Mouse (Mus musculus) brain, embryonic 14.5 days (tissue): ENCODE data around the gene Hadhb.

Experiments used
- CTCF ChIP-seq: fragments of 200-500 bp; IDR thresholded peaks from 2 replicates; pipeline ENCODE4 v1.5.1; 2012; ENCODE audit warnings: inconsistent platforms, mild to moderate bottlenecking, moderate library complexity, borderline replicate concordance; ENCODE audit not compliant: insufficient read depth, insufficient read length; ENCODE audit errors: extremely low read depth
- POLR2A ChIP-seq: fragments of 200-500 bp; IDR thresholded peaks from 2 replicates; pipeline ENCODE4 v1.6.1; 2012; ENCODE audit warnings: mild to moderate bottlenecking, inconsistent platforms, borderline replicate concordance; ENCODE audit not compliant: poor library complexity, insufficient read depth, insufficient read length, severe bottlenecking; ENCODE audit errors: extremely low read depth

- TF ChIP-seq POLR2A (no peak), CTCF (no peak)
Observed at GRCm38 (mm10) chr5:30105668-30106300, 49.3 kb upstream of the Hadhb start, which contains the start of gene 3110082J24Rik.
